In genomic region chr7:113408712-113409111, GRCm38 (mm10) we compare ENCODE assay signal across 22 mouse cellular contexts. TPM values are rescaled to one million over a fixed set of nuclear protein-coding genes. Genes with fewer than 3 reads are reported as not detected.
DNase-seq lines count a peak whose midpoint lies in the region; ATAC-seq and TF ChIP-seq lines count a peak whose summit lies in the region.
"Had no signal": no experiment of that assay in that cellular context is flagged by ENCODE, and none has a peak within 500 bp of the region (broad histone marks: within the 10 kb centered on the region; RNA-seq: fewer than 3 reads in every experiment).

No protein-coding gene starts in this region.

- DNase-seq in lung, embryonic 14.5 days, result no peak
- DNase-seq in lung, postnatal 25 days (ENCODE audit: low spot score), result no peak
- DNase-seq in ZHBTc4 (ENCODE audit: low read depth, low spot score), result peak; percentile 17
- DNase-seq in splenic B cell, adult 2 months (ENCODE audit: low read depth, low spot score), result peak; percentile 5
- DNase-seq in testis, postnatal 10 days (ENCODE audit: low spot score), result no peak
- DNase-seq: gastrocnemius, postnatal 14 days; heart, postnatal 14 days; layer of hippocampus, adult 9-11 months; left cerebral cortex, postnatal 4 days; liver, embryonic 13.5 days; right cerebral cortex, postnatal 4 days had no signal

- no peak overlapping the region for H3K9ac ChIP-seq in intestine, postnatal 0 days (ENCODE audit: low read depth, low read length)
- no peak overlapping the region for H3K9ac ChIP-seq in intestine, embryonic 15.5 days
- no peak overlapping the region for H3K9ac ChIP-seq in lung, embryonic 14.5 days
- H3K9ac ChIP-seq: embryonic facial prominence, embryonic 12.5 days; liver, embryonic 13.5 days had no signal

- no peak for ATAC-seq in intestine, postnatal 0 days
- no peak for ATAC-seq in intestine, embryonic 15.5 days
- no peak for ATAC-seq in lung, embryonic 14.5 days (ENCODE audit: insufficient read depth)
- no peak for ATAC-seq in erythroid progenitor cell, adult 5-6 weeks (replicated peaks; ENCODE audit: low FRiP score, poor library complexity, severe bottlenecking)
- ATAC-seq: hindbrain, embryonic 16.5 days; midbrain, embryonic 16.5 days had no signal

- no peaks in the 10 kb centered on the region for H3K9me3 ChIP-seq in intestine, postnatal 0 days (ENCODE audit: control insufficient read depth)
- H3K9me3 ChIP-seq in intestine, embryonic 15.5 days, result no peaks in the 10 kb centered on the region
- no peaks in the 10 kb centered on the region for H3K9me3 ChIP-seq in lung, embryonic 14.5 days (ENCODE audit: low read depth, low read length)
- H3K9me3 ChIP-seq: embryonic facial prominence, embryonic 12.5 days; liver, embryonic 13.5 days had no signal

- TF ChIP-seq CTCF in intestine, postnatal 0 days (IDR thresholded peaks at IDR 0.05; ENCODE audit: low read depth), result peak; percentile 57
- 0 out of 2 replicates have a peak, but pooled peaks have one; percentile 13 for TF ChIP-seq CTCF in lung, embryonic 14.5 days (IDR thresholded peaks at IDR 0.05; ENCODE audit: low read depth)

- no peaks in the 10 kb centered on the region for H3K4me1 ChIP-seq in intestine, postnatal 0 days (replicated peaks; ENCODE audit: control insufficient read depth, insufficient read depth, low read length)
- no peaks in the 10 kb centered on the region for H3K4me1 ChIP-seq in intestine, embryonic 15.5 days (replicated peaks)
- no peaks in the 10 kb centered on the region for H3K4me1 ChIP-seq in lung, embryonic 14.5 days (ENCODE audit: insufficient read depth)
- H3K4me1 ChIP-seq: embryonic facial prominence, embryonic 12.5 days; liver, embryonic 13.5 days had no signal

- H3K4me3 ChIP-seq in intestine, postnatal 0 days (ENCODE audit: low read depth, low read length), result no peak overlapping the region
- no peak overlapping the region for H3K4me3 ChIP-seq in intestine, embryonic 15.5 days (replicated peaks)
- no peak overlapping the region for H3K4me3 ChIP-seq in lung, embryonic 14.5 days (ENCODE audit: low read depth, low read length)
- H3K4me3 ChIP-seq: embryonic facial prominence, embryonic 12.5 days; liver, embryonic 13.5 days had no signal

- H3K4me2 ChIP-seq in intestine, postnatal 0 days (replicated peaks; ENCODE audit: low read depth), result no peak overlapping the region
- no peak overlapping the region for H3K4me2 ChIP-seq in intestine, embryonic 15.5 days (replicated peaks)
- H3K4me2 ChIP-seq in lung, embryonic 14.5 days, result no peak overlapping the region
- H3K4me2 ChIP-seq: embryonic facial prominence, embryonic 12.5 days; liver, embryonic 13.5 days had no signal

- no peak overlapping the region for H3K27ac ChIP-seq in intestine, postnatal 0 days (ENCODE audit: low read depth, low read length)
- no peak overlapping the region for H3K27ac ChIP-seq in intestine, embryonic 15.5 days
- H3K27ac ChIP-seq in lung, embryonic 14.5 days (ENCODE audit: low read depth), result no peak overlapping the region
- H3K27ac ChIP-seq: embryonic facial prominence, embryonic 12.5 days; liver, embryonic 13.5 days had no signal

- no peaks in the 10 kb centered on the region for H3K27me3 ChIP-seq in intestine, postnatal 0 days (replicated peaks; ENCODE audit: control insufficient read depth, insufficient read depth, low read length)
- H3K27me3 ChIP-seq in intestine, embryonic 15.5 days (replicated peaks), result no peaks in the 10 kb centered on the region
- no peaks in the 10 kb centered on the region for H3K27me3 ChIP-seq in lung, embryonic 14.5 days (ENCODE audit: insufficient read depth, low read length)
- H3K27me3 ChIP-seq in splenic B cell, adult 2 months (ENCODE audit: control insufficient read depth, insufficient read depth, low read length, poor library complexity, severe bottlenecking), result no peaks in the 10 kb centered on the region
- H3K27me3 ChIP-seq: embryonic facial prominence, embryonic 12.5 days; liver, embryonic 13.5 days had no signal

- WGBS in intestine, postnatal 0 days, result 50% methylated on average over 5 of the region's 5 CpGs
- WGBS in intestine, embryonic 15.5 days, result 54% methylated on average over 5 of the region's 5 CpGs
- WGBS in lung, embryonic 14.5 days, result 39% methylated on average over 5 of the region's 5 CpGs

- no peaks in the 10 kb centered on the region for H3K36me3 ChIP-seq in intestine, postnatal 0 days (ENCODE audit: control insufficient read depth, insufficient read depth)
- no peaks in the 10 kb centered on the region for H3K36me3 ChIP-seq in intestine, embryonic 15.5 days
- no peaks in the 10 kb centered on the region for H3K36me3 ChIP-seq in lung, embryonic 14.5 days (ENCODE audit: insufficient read depth)
- no peaks in the 10 kb centered on the region for H3K36me3 ChIP-seq in splenic B cell, adult 2 months (ENCODE audit: control insufficient read depth, insufficient read depth, low read length, poor library complexity, severe bottlenecking)
- H3K36me3 ChIP-seq: embryonic facial prominence, embryonic 12.5 days; liver, embryonic 13.5 days had no signal

RNA-seq across cellular contexts. Expression of gene Pth, which starts 20.3 kb away (rescaled TPM):
- not detected in 2 replicates for polyA plus RNA-seq in intestine, postnatal 0 days (2015; fragmentation: Nextera tagmentation; extraction: Ambion mirVana)
- polyA plus RNA-seq in intestine, embryonic 15.5 days (2015; fragmentation: Nextera tagmentation; extraction: Ambion mirVana), result not detected in 2 replicates
- not detected in 2 replicates for polyA plus RNA-seq in lung, embryonic 14.5 days (2014; fragmentation: Nextera tagmentation; extraction: Ambion mirVana)
- total RNA-seq in erythroid progenitor cell, adult 5-6 weeks (2015; ENCODE audit: low replicate concordance), result not detected in 2 replicates
- not detected in 2 replicates for total RNA-seq in erythroid progenitor cell, adult 5-6 weeks (2017; ENCODE audit: low replicate concordance)
- total RNA-seq: adrenal gland, postnatal 4 days; gastrocnemius, postnatal 14 days; heart, adult 8-10 months; heart, postnatal 14 days; left cerebral cortex, postnatal 4 days; megakaryocyte, adult 5-6 weeks had no signal
- polyA plus RNA-seq: C2C12; hindbrain, embryonic 16.5 days; kidney, embryonic 14.5 days; liver, embryonic 13.5 days; midbrain, embryonic 16.5 days had no signal

RNA-seq across cellular contexts. Expression of gene Btbd10, which starts 39.5 kb away (rescaled TPM):
- polyA plus RNA-seq in intestine, postnatal 0 days (2015; fragmentation: Nextera tagmentation; extraction: Ambion mirVana), result 9.2 and 9.4 TPM in 2 replicates
- polyA plus RNA-seq in intestine, embryonic 15.5 days (2015; fragmentation: Nextera tagmentation; extraction: Ambion mirVana), result 15.7 and 17.0 TPM in 2 replicates
- 21.6 and 21.8 TPM in 2 replicates for polyA plus RNA-seq in lung, embryonic 14.5 days (2014; fragmentation: Nextera tagmentation; extraction: Ambion mirVana)
- 7.5 and 13.3 TPM in 2 replicates for total RNA-seq in erythroid progenitor cell, adult 5-6 weeks (2015; ENCODE audit: low replicate concordance)
- 17.5 and 23.0 TPM in 2 replicates for total RNA-seq in erythroid progenitor cell, adult 5-6 weeks (2017; ENCODE audit: low replicate concordance)

Comparison
In these comparisons a context has a peak if more than half of its experiments do, and no peak if none do; other contexts are left out.
1. DNase-seq: peak in ZHBTc4 (single experiment) and splenic B cell, adult 2 months (single experiment); none in lung, embryonic 14.5 days (single experiment), lung, postnatal 25 days (single experiment) and testis, postnatal 10 days (single experiment).